Mouse (Mus musculus) embryonic facial prominence, embryonic 11.5 days (tissue): ENCODE data around the gene Atp6v1g3. TPM values are rescaled to one million over a fixed set of nuclear protein-coding genes. Genes with fewer than 3 reads are reported as not detected.

Experiments
- ATAC-seq: fragments of 200-750 bp; cut with Nextera tagmentation; replicated peaks from 2 replicates; pipeline ENCODE4 v1.8.0; 2017; ENCODE audit warnings: low read depth; ENCODE audit not compliant: insufficient number of reproducible peaks, low FRiP score, low TSS enrichment
- DNase-seq: peaks from one replicate; pipeline ENCODE4 v3.0.0-alpha.2; 2015; ENCODE audit warnings: low spot score
- H3K27ac ChIP-seq: fragments of 300-500 bp; sonication (generic); replicated peaks from 2 replicates; pipeline ENCODE4 v1.5.1; 2014; ENCODE audit warnings: mild to moderate bottlenecking, low read depth, low read length, control low read depth
- H3K27me3 ChIP-seq: fragments of 300-500 bp; sonication (generic); 2 replicates; pipeline ENCODE4 v1.6.1; 2014; ENCODE audit warnings: mild to moderate bottlenecking, low read length, moderate library complexity, mixed read lengths; ENCODE audit not compliant: control insufficient read depth, insufficient read depth
- H3K36me3 ChIP-seq: fragments of 300-500 bp; sonication (generic); replicated peaks from 2 replicates; pipeline ENCODE4 v1.6.1; 2014; ENCODE audit warnings: low read depth, mild to moderate bottlenecking, low read length, moderate library complexity, mixed read lengths; ENCODE audit not compliant: control insufficient read depth, insufficient read depth
- H3K4me1 ChIP-seq: fragments of 300-500 bp; sonication (generic); 2 replicates; pipeline ENCODE4 v1.6.1; 2014; ENCODE audit warnings: low read length, mixed read lengths; ENCODE audit not compliant: control insufficient read depth, insufficient read depth
- H3K4me2 ChIP-seq: fragments of 300-500 bp; sonication (generic); 2 replicates; pipeline ENCODE4 v1.6.1; 2014; ENCODE audit warnings: low read depth, mild to moderate bottlenecking, control low read depth, low read length, moderate library complexity
- H3K4me3 ChIP-seq: fragments of 300-500 bp; sonication (generic); 2 replicates; pipeline ENCODE4 v1.5.1; 2014; ENCODE audit warnings: low read depth, low read length, control low read depth
- H3K9ac ChIP-seq: fragments of 300-500 bp; sonication (generic); replicated peaks from 2 replicates; pipeline ENCODE4 v1.6.1; 2014; ENCODE audit warnings: mild to moderate bottlenecking, control low read depth, low read length
- H3K9me3 ChIP-seq: fragments of 300-500 bp; sonication (generic); replicated peaks from 2 replicates; pipeline ENCODE4 v1.6.1; 2016; ENCODE audit warnings: mild to moderate bottlenecking, low read length, inconsistent platforms, mixed read lengths; ENCODE audit not compliant: control insufficient read depth
- WGBS: fragments of 180-500 bp; shearing (Covaris S2); extraction: QIAGEN DNeasy Blood & Tissue Kit; methylation state at CpG from one replicate; pipeline ENCODE4 v1.1.7; 2014; 5-methylcytosine and 5-hydroxymethylcytosine counted together
- polyA plus RNA-seq: library from polyadenylated mRNA; unstranded; fragments of >200 nt; fragmentation: Nextera tagmentation; extraction: Ambion mirVana; gene quantifications from 2 replicates; pipeline ENCODE4 v1.2.1, GENCODE M21; 2014

Gene Atp6v1g3
- polyA plus RNA-seq, 1 experiment from 2014 or later: not detected

- H3K4me3 ChIP-seq: no peak overlapping the region
- ATAC-seq: no peak; the same call in 1 of the 2 replicates
- DNase-seq: peak; percentile 82
Observed at GRCm38 (mm10) chr1:138247699-138248483, 25.6 kb upstream of the Atp6v1g3 start.

DNA sequence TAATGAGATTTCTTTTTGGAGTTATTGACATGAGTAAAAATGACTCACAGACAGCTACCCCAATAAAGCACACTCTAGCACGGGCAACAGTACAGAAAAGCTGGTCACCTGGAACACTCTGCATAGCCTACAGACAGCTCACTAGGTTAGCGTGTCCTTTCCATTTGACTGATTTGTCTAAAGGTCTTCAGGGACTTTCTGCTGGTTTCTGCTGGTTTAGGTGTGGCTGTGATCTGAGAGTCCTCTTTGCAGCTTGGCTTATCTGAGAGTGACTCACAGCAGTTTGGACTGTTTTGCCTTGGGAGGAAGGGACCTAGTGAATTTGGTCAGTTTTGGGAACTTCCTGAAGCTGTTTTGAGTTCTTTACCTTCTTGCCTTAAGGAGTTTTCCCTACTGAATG is 24.8 kb upstream of the Atp6v1g3 start:
- no peak overlapping the region for H3K9ac ChIP-seq
- 83% methylated on average over 2 of the region's 2 CpGs for WGBS
- no peak for ATAC-seq
- H3K27me3 ChIP-seq: no peaks in the 10 kb centered on the region
- H3K4me3 ChIP-seq: no peak overlapping the region
- no peaks in the 10 kb centered on the region for H3K36me3 ChIP-seq
- no peaks in the 10 kb centered on the region for H3K4me1 ChIP-seq
- no peak overlapping the region for H3K4me2 ChIP-seq
- H3K27ac ChIP-seq: no peak overlapping the region
- H3K9me3 ChIP-seq: no peaks in the 10 kb centered on the region
- DNase-seq: no peak

More at GRCm38 (mm10) chr1:138247699-138248483, 25.6 kb upstream of the Atp6v1g3 start:
- Histone ChIP-seq H3K9ac (no peak overlapping the region), H3K4me2 (no peak overlapping the region), H3K27ac (no peak overlapping the region), H3K9me3 (no peaks in the 10 kb centered on the region), H3K4me1 (no peaks in the 10 kb centered on the region), H3K27me3 (no peaks in the 10 kb centered on the region), H3K36me3 (no peaks in the 10 kb centered on the region)
- 51% methylated on average over 8 of the region's 8 CpGs for WGBS

GRCm38 (mm10) chr1:138250951-138251350 is 22.6 kb upstream of the Atp6v1g3 start:
- 68% methylated on average over 2 of the region's 2 CpGs for WGBS
- H3K4me1 ChIP-seq: no peaks in the 10 kb centered on the region

DNA sequence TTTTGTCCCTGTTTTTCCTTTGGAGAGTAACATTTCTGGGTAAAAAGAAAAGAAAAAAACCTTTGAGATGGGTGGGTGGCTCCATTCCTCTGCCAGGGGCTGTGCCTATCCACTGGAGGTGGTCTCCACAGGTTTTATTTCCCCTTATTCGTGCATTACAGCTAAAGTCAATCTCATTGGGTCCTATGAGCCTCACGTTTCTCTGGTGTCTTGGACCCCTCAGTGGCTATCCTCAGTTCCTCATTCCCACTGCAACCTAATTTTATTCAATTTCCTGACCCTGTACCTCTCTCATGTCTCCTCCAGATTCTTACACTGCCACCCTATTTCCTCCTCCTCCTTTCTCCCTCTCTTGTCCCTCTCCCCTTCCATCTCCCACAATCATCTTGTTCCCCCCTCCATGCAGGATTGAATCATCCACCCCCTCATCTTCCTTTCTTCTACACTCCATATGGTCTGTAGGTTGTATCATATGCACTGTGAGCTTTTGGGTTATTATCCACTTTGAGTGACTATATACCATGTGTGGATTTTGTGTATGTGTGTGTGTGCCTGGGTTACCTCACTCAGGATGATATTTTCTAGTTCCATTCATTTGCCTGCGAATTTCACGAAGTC is 17.3 kb upstream of the Atp6v1g3 start:
- no peak for DNase-seq
- 84% methylated on average over 4 of the region's 4 CpGs for WGBS
- Histone ChIP-seq H3K9me3 (no peaks in the 10 kb centered on the region), H3K27ac (no peak overlapping the region), H3K4me2 (no peak overlapping the region), H3K9ac (no peak overlapping the region), H3K36me3 (no peaks in the 10 kb centered on the region), H3K4me3 (no peak overlapping the region), H3K4me1 (no peaks in the 10 kb centered on the region), H3K27me3 (no peaks in the 10 kb centered on the region)
- ATAC-seq: no peak

More at GRCm38 (mm10) chr1:138250951-138251350, 22.6 kb upstream of the Atp6v1g3 start:
- no peak overlapping the region for H3K9ac ChIP-seq
- no peak overlapping the region for H3K27ac ChIP-seq
- H3K4me3 ChIP-seq: no peak overlapping the region
- ATAC-seq: no peak
- no peak overlapping the region for H3K4me2 ChIP-seq
- no peaks in the 10 kb centered on the region for H3K9me3 ChIP-seq
- H3K36me3 ChIP-seq: no peaks in the 10 kb centered on the region
- DNase-seq: no peak
- H3K27me3 ChIP-seq: no peaks in the 10 kb centered on the region

DNA sequence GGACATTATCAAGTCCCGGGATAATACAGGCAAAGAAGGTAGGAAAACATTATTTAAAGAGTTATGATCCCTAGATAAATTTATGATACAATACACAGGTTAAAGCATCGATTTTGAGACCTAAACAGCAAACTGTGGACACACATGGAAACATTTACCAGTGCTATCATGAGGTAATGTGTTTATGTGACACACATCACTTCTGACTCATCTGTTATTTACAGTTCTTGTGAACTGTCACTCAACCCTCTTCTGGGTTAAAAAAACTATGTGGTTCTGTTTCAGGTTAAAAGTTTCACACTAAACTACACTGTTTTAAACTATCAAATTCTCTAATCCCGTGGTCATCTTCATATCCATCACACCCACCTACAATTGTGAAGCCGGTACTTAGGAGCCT is 14.8 kb upstream of the Atp6v1g3 start:
- 71% methylated on average over 4 of the region's 4 CpGs for WGBS
- Histone ChIP-seq H3K9ac (no peak overlapping the region), H3K9me3 (no peaks in the 10 kb centered on the region), H3K27me3 (no peaks in the 10 kb centered on the region), H3K27ac (no peak overlapping the region), H3K4me1 (no peaks in the 10 kb centered on the region), H3K36me3 (no peaks in the 10 kb centered on the region), H3K4me2 (no peak overlapping the region), H3K4me3 (no peak overlapping the region)
- no peak for ATAC-seq
- DNase-seq: no peak

DNA sequence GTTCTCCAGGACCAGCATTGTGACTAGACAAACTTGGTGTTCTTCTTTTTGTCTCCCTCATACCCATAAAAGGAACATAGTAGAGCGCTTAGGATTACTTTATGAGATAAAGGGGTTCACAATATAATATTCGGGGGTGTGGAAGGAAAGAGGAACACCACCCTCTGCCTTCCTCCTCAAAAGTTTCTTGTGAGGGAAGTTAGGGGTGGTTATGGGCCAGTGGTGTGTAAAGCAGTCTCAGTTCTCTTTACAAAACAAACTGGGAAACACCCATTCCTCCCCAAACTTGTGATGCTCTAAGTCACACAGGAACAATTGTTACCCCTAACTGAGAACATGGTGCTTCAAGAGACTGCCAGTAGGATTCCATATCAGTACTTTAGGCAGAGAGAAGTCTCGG is 12.0 kb upstream of the Atp6v1g3 start:
- no peak overlapping the region for H3K9ac ChIP-seq
- H3K4me2 ChIP-seq: no peak overlapping the region
- no peaks in the 10 kb centered on the region for H3K9me3 ChIP-seq
- H3K4me3 ChIP-seq: no peak overlapping the region
- no peak overlapping the region for H3K27ac ChIP-seq
- no peaks in the 10 kb centered on the region for H3K4me1 ChIP-seq
- ATAC-seq (no peak), DNase-seq (no peak)
- no peaks in the 10 kb centered on the region for H3K36me3 ChIP-seq
- 84% methylated on average over 3 of the region's 3 CpGs for WGBS
- no peaks in the 10 kb centered on the region for H3K27me3 ChIP-seq

GRCm38 (mm10) chr1:138262408-138262807 is 11.1 kb upstream of the Atp6v1g3 start:
- Histone ChIP-seq H3K27me3 (no peaks in the 10 kb centered on the region), H3K36me3 (no peaks in the 10 kb centered on the region), H3K9ac (no peak overlapping the region), H3K27ac (no peak overlapping the region), H3K9me3 (no peaks in the 10 kb centered on the region), H3K4me3 (no peak overlapping the region), H3K4me2 (no peak overlapping the region), H3K4me1 (no peaks in the 10 kb centered on the region)
- DNase-seq (no peak), ATAC-seq (no peak)

DNA sequence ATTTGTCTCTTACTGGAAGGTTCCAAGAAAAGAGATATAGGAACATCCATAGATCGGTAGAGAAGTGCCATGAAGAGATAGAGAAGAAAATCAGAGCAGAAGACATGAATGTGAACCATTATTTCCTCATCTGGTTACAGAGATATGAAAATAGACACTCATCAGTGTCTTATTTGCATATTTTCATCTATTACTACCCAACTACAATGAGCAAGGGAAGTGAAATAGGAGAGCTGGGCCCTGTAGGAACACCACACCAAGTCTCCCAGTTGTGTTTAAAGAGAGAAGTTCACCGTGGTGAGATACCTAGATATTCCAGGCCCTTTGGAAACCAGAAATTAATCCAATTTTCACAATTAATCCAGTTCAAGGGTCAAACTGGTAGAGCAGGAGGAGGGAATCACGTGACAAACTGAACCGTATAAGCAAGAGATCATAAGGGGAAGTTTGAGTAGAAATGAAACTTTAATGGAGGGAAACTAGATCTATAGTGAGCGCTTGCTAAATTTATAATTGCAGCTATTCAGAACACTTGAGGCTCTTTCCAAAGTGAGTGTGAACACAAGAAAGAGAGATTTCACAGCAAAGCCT is 6.0 kb upstream of the Atp6v1g3 start:
- Histone ChIP-seq H3K4me3 (no peak overlapping the region), H3K9ac (no peak overlapping the region), H3K9me3 (no peaks in the 10 kb centered on the region), H3K36me3 (no peaks in the 10 kb centered on the region), H3K4me2 (no peak overlapping the region), H3K27ac (no peak overlapping the region), H3K4me1 (no peaks in the 10 kb centered on the region), H3K27me3 (no peaks in the 10 kb centered on the region)
- ATAC-seq (no peak), DNase-seq (no peak)
- 76% methylated on average over 5 of the region's 5 CpGs for WGBS
